7 mouse cellular contexts compared by ENCODE assay signal in the genomic region with DNA sequence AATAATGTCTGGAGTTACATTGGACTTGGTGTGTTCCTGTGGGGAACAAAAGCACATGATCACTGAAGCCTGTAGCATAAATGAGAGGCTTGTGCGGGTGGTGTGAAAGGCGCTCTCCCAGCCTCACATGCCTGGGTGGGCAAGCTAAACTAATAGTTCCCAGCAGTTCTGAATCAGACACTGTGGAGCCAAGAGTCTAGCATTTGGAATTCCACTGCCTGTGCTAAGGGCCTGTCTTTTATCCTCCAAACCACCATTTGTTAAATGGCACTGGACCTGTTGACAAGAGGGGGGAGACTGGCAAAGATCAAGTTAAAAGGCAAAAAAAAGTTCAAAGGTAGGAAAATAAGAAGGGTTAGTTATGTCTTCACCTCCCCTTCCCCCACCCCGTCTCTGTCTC. TPM values are rescaled to one million over a fixed set of nuclear protein-coding genes. Genes with fewer than 3 reads are reported as not detected.
DNase-seq lines count a peak whose midpoint lies in the region; ATAC-seq lines count a peak whose summit lies in the region.

No protein-coding gene starts in this region.

- peaks cover 49% of the 10 kb centered on the region for H3K4me1 ChIP-seq in liver, embryonic 12.5 days
- H3K4me1 ChIP-seq in liver, embryonic 11.5 days (replicated peaks; ENCODE audit: control insufficient read depth, insufficient read depth, low read length), result peaks cover 22% of the 10 kb centered on the region
- peaks cover 19% of the 10 kb centered on the region for H3K4me1 ChIP-seq in embryonic facial prominence, embryonic 14.5 days (ENCODE audit: control insufficient read depth, insufficient read depth, low read length)
- peaks cover under 1% of the 10 kb centered on the region for H3K4me1 ChIP-seq in stomach, embryonic 16.5 days (ENCODE audit: control insufficient read depth, insufficient read depth, low read length)
- peaks cover 12% of the 10 kb centered on the region; the same call in 1 of the 2 replicates for H3K4me1 ChIP-seq in intestine, embryonic 15.5 days (replicated peaks)

- no peaks in the 10 kb centered on the region for H3K9me3 ChIP-seq in liver, embryonic 12.5 days (replicated peaks)
- H3K9me3 ChIP-seq in liver, embryonic 11.5 days (ENCODE audit: control insufficient read depth, low read length), result no peaks in the 10 kb centered on the region
- H3K9me3 ChIP-seq in embryonic facial prominence, embryonic 14.5 days (ENCODE audit: control insufficient read depth, low read length), result no peaks in the 10 kb centered on the region
- H3K9me3 ChIP-seq in stomach, embryonic 16.5 days (replicated peaks; ENCODE audit: control insufficient read depth, low read length), result no peaks in the 10 kb centered on the region
- no peaks in the 10 kb centered on the region for H3K9me3 ChIP-seq in intestine, embryonic 15.5 days

- no peaks in the 10 kb centered on the region for H3K27me3 ChIP-seq in liver, embryonic 12.5 days (replicated peaks)
- H3K27me3 ChIP-seq in liver, embryonic 11.5 days (replicated peaks; ENCODE audit: control insufficient read depth, insufficient read depth, low read length), result no peaks in the 10 kb centered on the region
- H3K27me3 ChIP-seq in embryonic facial prominence, embryonic 14.5 days (replicated peaks; ENCODE audit: control insufficient read depth, insufficient read depth, low read length), result no peaks in the 10 kb centered on the region
- no peaks in the 10 kb centered on the region for H3K27me3 ChIP-seq in stomach, embryonic 16.5 days (ENCODE audit: control insufficient read depth, insufficient read depth, low read length)
- H3K27me3 ChIP-seq in intestine, embryonic 15.5 days (replicated peaks), result no peaks in the 10 kb centered on the region

- no peak overlapping the region for H3K4me2 ChIP-seq in liver, embryonic 12.5 days
- H3K4me2 ChIP-seq in liver, embryonic 11.5 days, result no peak overlapping the region
- H3K4me2 ChIP-seq in embryonic facial prominence, embryonic 14.5 days (ENCODE audit: low read depth, low read length), result no peak overlapping the region
- H3K4me2 ChIP-seq in stomach, embryonic 16.5 days (ENCODE audit: low read depth, low read length), result no peak overlapping the region
- H3K4me2 ChIP-seq in intestine, embryonic 15.5 days (replicated peaks), result no peak overlapping the region

- H3K27ac ChIP-seq in liver, embryonic 12.5 days, result peak overlapping the region; percentile 54; the same call in 1 of the 2 replicates
- H3K27ac ChIP-seq in liver, embryonic 11.5 days (ENCODE audit: low read depth, low read length), result no peak overlapping the region
- H3K27ac ChIP-seq in embryonic facial prominence, embryonic 14.5 days (replicated peaks; ENCODE audit: low read depth, low read length), result peak overlapping the region; percentile 63
- no peak overlapping the region for H3K27ac ChIP-seq in stomach, embryonic 16.5 days (ENCODE audit: low read length)
- H3K27ac ChIP-seq in intestine, embryonic 15.5 days, result no peak overlapping the region

- H3K9ac ChIP-seq in liver, embryonic 12.5 days, result no peak overlapping the region
- no peak overlapping the region for H3K9ac ChIP-seq in liver, embryonic 11.5 days (ENCODE audit: low read depth, low read length)
- H3K9ac ChIP-seq in embryonic facial prominence, embryonic 14.5 days (ENCODE audit: low read depth, low read length), result no peak overlapping the region
- no peak overlapping the region for H3K9ac ChIP-seq in stomach, embryonic 16.5 days (ENCODE audit: low read length)
- H3K9ac ChIP-seq in intestine, embryonic 15.5 days, result no peak overlapping the region

- DNase-seq in liver, embryonic 11.5 days (ENCODE audit: low spot score), result no peak
- DNase-seq in embryonic facial prominence, embryonic 14.5 days (ENCODE audit: low spot score), result peak; percentile 87
- DNase-seq in kidney, postnatal 36 days, result peak; percentile 15 to 23

- ATAC-seq in liver, embryonic 12.5 days, result no peak
- ATAC-seq in liver, embryonic 11.5 days (replicated peaks; ENCODE audit: low FRiP score), result no peak
- ATAC-seq in embryonic facial prominence, embryonic 14.5 days (ENCODE audit: low read depth), result peak; percentile 67
- ATAC-seq in stomach, embryonic 16.5 days (ENCODE audit: insufficient read depth, low FRiP score), result peak; percentile 52; the same call in 1 of the 2 replicates
- ATAC-seq in cerebellum, adult (ENCODE audit: insufficient number of reproducible peaks, low FRiP score, low TSS enrichment), result no peak
- no peak for ATAC-seq in intestine, embryonic 15.5 days

- H3K36me3 ChIP-seq in liver, embryonic 12.5 days, result peaks cover 9% of the 10 kb centered on the region
- H3K36me3 ChIP-seq in liver, embryonic 11.5 days (ENCODE audit: control insufficient read depth, insufficient read depth, low read length), result no peaks in the 10 kb centered on the region
- H3K36me3 ChIP-seq in embryonic facial prominence, embryonic 14.5 days (ENCODE audit: control insufficient read depth, insufficient read depth, low read length), result no peaks in the 10 kb centered on the region
- H3K36me3 ChIP-seq in stomach, embryonic 16.5 days (ENCODE audit: control insufficient read depth, insufficient read depth, low read length), result no peaks in the 10 kb centered on the region
- H3K36me3 ChIP-seq in intestine, embryonic 15.5 days, result no peaks in the 10 kb centered on the region

- 62% methylated on average over 3 of the region's 3 CpGs for WGBS in liver, embryonic 12.5 days (ENCODE audit: insufficient replicate concordance)
- WGBS in liver, embryonic 11.5 days, result 71% methylated on average over 3 of the region's 3 CpGs
- 19% methylated on average over 3 of the region's 3 CpGs for WGBS in embryonic facial prominence, embryonic 14.5 days
- WGBS in stomach, embryonic 16.5 days, result 70% methylated on average over 3 of the region's 3 CpGs
- 62% methylated on average over 3 of the region's 3 CpGs for WGBS in intestine, embryonic 15.5 days

- no peak overlapping the region for H3K4me3 ChIP-seq in liver, embryonic 12.5 days
- H3K4me3 ChIP-seq in liver, embryonic 11.5 days (ENCODE audit: low read depth, low read length), result no peak overlapping the region
- H3K4me3 ChIP-seq in embryonic facial prominence, embryonic 14.5 days (ENCODE audit: low read depth, low read length), result no peak overlapping the region
- H3K4me3 ChIP-seq in stomach, embryonic 16.5 days (replicated peaks; ENCODE audit: low read length), result no peak overlapping the region
- no peak overlapping the region for H3K4me3 ChIP-seq in intestine, embryonic 15.5 days (replicated peaks)

RNA-seq across cellular contexts. Expression of gene Cbfa2t2, which starts 18.3 kb away (rescaled TPM):
- polyA plus RNA-seq in liver, embryonic 12.5 days (2016; fragmentation: Nextera tagmentation; extraction: Ambion mirVana), result 13.8 and 15.1 TPM in 2 replicates
- polyA plus RNA-seq in liver, embryonic 11.5 days (2014; fragmentation: Nextera tagmentation; extraction: Ambion mirVana), result 23.5 and 23.6 TPM in 2 replicates
- polyA plus RNA-seq in embryonic facial prominence, embryonic 14.5 days (2014; fragmentation: Nextera tagmentation; extraction: Ambion mirVana), result 31.3 and 31.5 TPM in 2 replicates
- 31.8 and 32.8 TPM in 2 replicates for polyA plus RNA-seq in stomach, embryonic 16.5 days (2015; fragmentation: Nextera tagmentation; extraction: Ambion mirVana)
- polyA plus RNA-seq in intestine, embryonic 15.5 days (2015; fragmentation: Nextera tagmentation; extraction: Ambion mirVana), result 25.4 and 26.3 TPM in 2 replicates

RNA-seq across cellular contexts. Expression of gene Snta1, which starts 46.7 kb away (rescaled TPM):
- polyA plus RNA-seq in liver, embryonic 12.5 days (2016; fragmentation: Nextera tagmentation; extraction: Ambion mirVana), result 1.5 and 1.6 TPM in 2 replicates
- 1.5 and 2.4 TPM in 2 replicates for polyA plus RNA-seq in liver, embryonic 11.5 days (2014; fragmentation: Nextera tagmentation; extraction: Ambion mirVana)
- 8.6 and 10.4 TPM in 2 replicates for polyA plus RNA-seq in embryonic facial prominence, embryonic 14.5 days (2014; fragmentation: Nextera tagmentation; extraction: Ambion mirVana)
- 4.2 and 7.9 TPM in 2 replicates for polyA plus RNA-seq in stomach, embryonic 16.5 days (2015; fragmentation: Nextera tagmentation; extraction: Ambion mirVana)
- 4.6 and 5.0 TPM in 2 replicates for polyA plus RNA-seq in intestine, embryonic 15.5 days (2015; fragmentation: Nextera tagmentation; extraction: Ambion mirVana)

Comparison
In these comparisons a context has a peak if more than half of its experiments do, and no peak if none do; other contexts are left out.
1. H3K27ac ChIP-seq: peak in liver, embryonic 12.5 days (single experiment) and embryonic facial prominence, embryonic 14.5 days (single experiment); none in liver, embryonic 11.5 days (single experiment), stomach, embryonic 16.5 days (single experiment) and intestine, embryonic 15.5 days (single experiment).
2. ATAC-seq: peak in embryonic facial prominence, embryonic 14.5 days (single experiment) and stomach, embryonic 16.5 days (single experiment); none in liver, embryonic 12.5 days (single experiment), liver, embryonic 11.5 days (single experiment), cerebellum, adult (single experiment) and intestine, embryonic 15.5 days (single experiment).